Mouse (Mus musculus) C2C12 (cell line): ENCODE data around the gene Lbh. TPM values are rescaled to one million over a fixed set of nuclear protein-coding genes. Genes with fewer than 3 reads are reported as not detected.

ENCODE experiments used
- H3K27me3 ChIP-seq: one replicate; pipeline ENCODE4 v1.6.1; 2011; ENCODE audit not compliant: control insufficient read depth, insufficient read depth, insufficient read length
- H3K36me3 ChIP-seq: one replicate; pipeline ENCODE4 v1.6.1; 2011; ENCODE audit not compliant: control insufficient read depth, insufficient read depth
- H3K4me3 ChIP-seq: one replicate; pipeline ENCODE4 v1.5.1; 2011; ENCODE audit warnings: mild to moderate bottlenecking, control low read depth; ENCODE audit not compliant: poor library complexity, insufficient read depth, severe bottlenecking
- H3K79me2 ChIP-seq: one replicate; pipeline ENCODE4 v1.6.1; 2011; ENCODE audit not compliant: control insufficient read depth, insufficient read depth
- H3K79me3 ChIP-seq: one replicate; pipeline ENCODE4 v1.6.1; 2011; ENCODE audit warnings: low read depth, control low read depth
- H3ac ChIP-seq: one replicate; pipeline ENCODE3; 2011; ENCODE audit warnings: low read depth; ENCODE audit not compliant: control insufficient read depth, insufficient read length
- CEBPB ChIP-seq: IDR thresholded peaks from one replicate; pipeline ENCODE4 v1.6.1; 2011; ENCODE audit warnings: low read depth, mild to moderate bottlenecking, control low read depth, moderate library complexity
- CTCF ChIP-seq: IDR thresholded peaks from one replicate; pipeline ENCODE4 v1.5.1; 2011; ENCODE audit not compliant: control insufficient read depth, insufficient read depth, insufficient read length
- FOSL1 ChIP-seq: IDR thresholded peaks from one replicate; pipeline ENCODE4 v1.8.0; 2011; ENCODE audit warnings: mild to moderate bottlenecking, low read length; ENCODE audit not compliant: poor library complexity, insufficient read depth, severe bottlenecking
- MAX ChIP-seq: IDR thresholded peaks from one replicate; pipeline ENCODE4 v1.6.1; 2011; ENCODE audit warnings: mild to moderate bottlenecking, control low read depth
- MYOD1 ChIP-seq: IDR thresholded peaks from one replicate; pipeline ENCODE4 v1.6.1; 2011; ENCODE audit warnings: low read depth; ENCODE audit not compliant: control insufficient read depth, insufficient read length
- MYOG ChIP-seq: IDR thresholded peaks from one replicate; pipeline ENCODE4 v1.6.1; 2011; ENCODE audit not compliant: control insufficient read depth, insufficient read length; ENCODE audit errors: extremely low read depth
- USF1 ChIP-seq: IDR thresholded peaks from one replicate; pipeline ENCODE4 v1.6.1; 2011; ENCODE audit warnings: low read depth, mild to moderate bottlenecking, control low read depth, moderate library complexity
- polyA plus RNA-seq: library from polyadenylated mRNA; unstranded; fragments of >200 nt; fragmentation: generic; extraction: Trizol; gene quantifications from one replicate; pipeline ENCODE4 v1.2.1, GENCODE M21; 2012; ENCODE audit warnings: missing spikeins

Lbh gene
- polyA plus RNA-seq, 1 experiment, result 38.4 TPM

GRCm38 (mm10) chr17:72904873-72905272, 13.2 kb upstream of the Lbh start:
- Histone ChIP-seq H3K36me3 (no peaks in the 10 kb centered on the region), H3K27me3 (no peaks in the 10 kb centered on the region), H3K79me3 (no peaks in the 10 kb centered on the region), H3ac (no peak overlapping the region), H3K79me2 (no peaks in the 10 kb centered on the region), H3K4me3 (no peak overlapping the region)
- TF ChIP-seq USF1 (no peak), MYOD1 (no peak), MYOG (no peak), CTCF (no peak), CEBPB (no peak), FOSL1 (no peak), MAX (no peak)

GRCm38 (mm10) chr17:72906231-72906896, 11.7 kb upstream of the Lbh start:
- Histone ChIP-seq H3K36me3 (no peaks in the 10 kb centered on the region), H3K4me3 (no peak overlapping the region)

GRCm38 (mm10) chr17:72907211-72907610, 10.9 kb upstream of the Lbh start:
- no peaks in the 10 kb centered on the region for H3K27me3 ChIP-seq
- H3K79me3 ChIP-seq, result no peaks in the 10 kb centered on the region
- no peaks in the 10 kb centered on the region for H3K36me3 ChIP-seq
- TF ChIP-seq MYOD1 (no peak), USF1 (no peak), MYOG (no peak), FOSL1 (no peak), CEBPB (no peak)
- no peak overlapping the region for H3K4me3 ChIP-seq
- no peaks in the 10 kb centered on the region for H3K79me2 ChIP-seq
- H3ac ChIP-seq, result no peak overlapping the region

More at GRCm38 (mm10) chr17:72906231-72906896, 11.7 kb upstream of the Lbh start:
- H3K79me2 ChIP-seq, result no peaks in the 10 kb centered on the region
- H3K27me3 ChIP-seq, result no peaks in the 10 kb centered on the region
- TF ChIP-seq USF1, result no peak
- TF ChIP-seq MYOD1, result no peak
- TF ChIP-seq CEBPB, result no peak
- no peak for TF ChIP-seq FOSL1
- no peak for TF ChIP-seq MYOG
- no peak for TF ChIP-seq CTCF
- no peak for TF ChIP-seq MAX
- H3ac ChIP-seq, result no peak overlapping the region
- no peaks in the 10 kb centered on the region for H3K79me3 ChIP-seq

DNA sequence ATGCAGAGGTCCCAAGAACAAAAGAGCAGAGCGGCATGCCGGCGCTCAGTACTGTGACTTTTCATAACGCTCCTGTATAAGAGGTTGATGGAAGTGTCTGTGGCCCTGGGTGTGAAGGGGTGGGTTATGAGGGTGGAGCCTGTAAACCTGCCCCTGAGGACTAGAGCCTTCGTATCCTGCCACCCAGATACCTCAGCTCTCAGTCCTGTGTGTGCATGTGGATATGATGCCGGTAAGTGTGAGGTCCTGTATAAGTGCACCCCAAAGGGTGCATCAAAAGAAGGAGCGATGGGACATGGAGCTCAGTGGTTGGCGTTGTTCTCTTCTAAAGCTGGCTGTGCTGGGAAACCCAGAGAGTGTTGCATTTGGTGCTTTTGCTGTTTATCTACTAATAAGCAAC, 10.3 kb upstream of the Lbh start:
- H3K36me3 ChIP-seq, result no peaks in the 10 kb centered on the region
- no peak for TF ChIP-seq MYOD1
- no peak for TF ChIP-seq USF1
- no peak for TF ChIP-seq CTCF
- no peak for TF ChIP-seq CEBPB
- no peak for TF ChIP-seq MAX
- no peak for TF ChIP-seq FOSL1
- no peak for TF ChIP-seq MYOG
- H3K27me3 ChIP-seq, result no peaks in the 10 kb centered on the region
- no peaks in the 10 kb centered on the region for H3K79me2 ChIP-seq
- no peaks in the 10 kb centered on the region for H3K79me3 ChIP-seq
- no peak overlapping the region for H3K4me3 ChIP-seq
- no peak overlapping the region for H3ac ChIP-seq

DNA sequence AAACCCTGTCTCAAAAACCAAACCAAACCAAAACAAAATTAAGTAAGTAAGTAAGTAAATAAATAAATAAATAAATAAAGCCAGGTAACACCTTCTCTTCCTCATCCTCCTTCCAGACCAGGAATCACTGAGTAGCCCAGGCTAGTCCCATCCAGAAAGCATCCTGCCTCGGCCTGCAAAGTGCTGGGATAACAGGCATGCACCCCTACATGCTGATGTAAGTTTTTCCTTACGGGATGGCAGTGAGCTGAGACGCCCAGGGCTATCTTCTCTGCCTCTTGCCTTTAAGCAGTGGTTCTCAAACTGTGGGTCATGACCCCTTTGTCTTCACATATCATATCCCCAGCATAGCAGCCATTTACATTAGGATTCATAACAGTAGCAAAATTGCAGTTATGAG, 9.5 kb upstream of the Lbh start:
- Histone ChIP-seq H3K79me2 (no peaks in the 10 kb centered on the region), H3K27me3 (no peaks in the 10 kb centered on the region), H3K4me3 (no peak overlapping the region), H3K79me3 (no peaks in the 10 kb centered on the region), H3K36me3 (no peaks in the 10 kb centered on the region), H3ac (no peak overlapping the region)
- TF ChIP-seq MYOD1 (no peak), CTCF (no peak), MYOG (no peak), MAX (no peak), CEBPB (no peak), FOSL1 (no peak), USF1 (no peak)

DNA sequence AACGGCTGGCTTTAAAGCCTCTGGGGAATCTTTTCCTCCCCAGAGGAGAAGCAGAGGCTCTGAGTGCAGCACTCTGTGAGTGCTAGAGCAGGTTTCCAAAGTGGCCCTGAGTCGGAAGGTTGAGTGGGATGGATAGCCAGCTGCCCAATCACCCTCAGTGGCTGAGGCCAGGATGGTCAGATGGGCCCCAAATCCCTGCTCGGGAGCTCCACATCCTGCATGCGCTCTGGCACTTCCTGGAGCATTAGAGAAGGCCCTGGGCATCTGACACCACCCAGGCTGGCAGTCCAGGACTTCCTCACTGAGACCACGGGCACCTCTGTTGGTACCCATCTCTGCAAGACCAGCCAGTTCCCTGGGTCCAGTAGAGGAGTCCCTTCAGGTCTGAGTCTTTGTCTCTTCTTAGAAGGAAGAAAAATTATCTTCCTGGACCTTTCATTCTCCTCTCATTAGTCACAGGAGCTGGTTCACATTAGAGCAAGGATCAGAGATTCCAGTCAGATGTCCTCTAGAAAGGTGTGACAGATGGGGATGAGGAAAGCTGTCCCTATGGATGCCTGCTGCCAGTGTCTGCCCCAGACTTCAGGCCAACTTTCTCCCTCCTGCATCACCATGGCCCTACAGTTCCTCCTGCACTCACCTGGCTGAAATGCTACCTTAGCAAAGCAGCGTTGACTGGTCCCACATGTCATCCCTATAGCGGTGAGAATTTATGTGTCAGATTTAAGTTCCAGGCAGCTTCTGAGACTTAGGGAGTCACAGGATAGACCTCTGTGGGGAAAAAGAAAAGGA, 8.8 kb upstream of the Lbh start:
- no peak for TF ChIP-seq MYOD1
- TF ChIP-seq CTCF, result no peak
- no peak for TF ChIP-seq MAX
- no peak for TF ChIP-seq FOSL1
- TF ChIP-seq MYOG, result no peak
- TF ChIP-seq CEBPB, result no peak
- no peak for TF ChIP-seq USF1
- no peak overlapping the region for H3ac ChIP-seq
- no peaks in the 10 kb centered on the region for H3K36me3 ChIP-seq
- H3K79me2 ChIP-seq, result no peaks in the 10 kb centered on the region
- no peak overlapping the region for H3K4me3 ChIP-seq
- no peaks in the 10 kb centered on the region for H3K27me3 ChIP-seq
- H3K79me3 ChIP-seq, result no peaks in the 10 kb centered on the region
